Mouse (Mus musculus) forebrain, embryonic 13.5 days (tissue): ENCODE data around the gene B3galnt2. TPM values are rescaled to one million over a fixed set of nuclear protein-coding genes. Genes with fewer than 3 reads are reported as not detected.
"Not testable (repeated sequence)": the region's sequence is repeated elsewhere in the genome, so short reads cannot be mapped to it uniquely, and the experiment has no call there.

Source experiments
- ATAC-seq: fragments of 200-750 bp; cut with Nextera tagmentation; 2 replicates; pipeline ENCODE4 v1.8.0; 2017
- H3K27ac ChIP-seq: fragments of 300-500 bp; sonication (generic); 2 replicates; pipeline ENCODE4 v1.5.1; 2015; ENCODE audit warnings: inconsistent platforms, mild to moderate bottlenecking, moderate library complexity
- H3K27me3 ChIP-seq: fragments of 300-500 bp; sonication (generic); 2 replicates; pipeline ENCODE4 v1.6.1; 2015; ENCODE audit warnings: mild to moderate bottlenecking, inconsistent platforms
- H3K36me3 ChIP-seq: fragments of 300-500 bp; sonication (generic); 2 replicates; pipeline ENCODE4 v1.6.1; 2015; ENCODE audit warnings: mild to moderate bottlenecking, inconsistent platforms; ENCODE audit not compliant: poor library complexity, severe bottlenecking
- H3K4me1 ChIP-seq: fragments of 300-500 bp; sonication (generic); 2 replicates; pipeline ENCODE4 v1.6.1; 2015; ENCODE audit warnings: inconsistent platforms
- H3K4me2 ChIP-seq: fragments of 300-500 bp; sonication (generic); 2 replicates; pipeline ENCODE4 v1.6.1; 2015; ENCODE audit warnings: inconsistent platforms, mild to moderate bottlenecking, moderate library complexity
- H3K4me3 ChIP-seq: fragments of 300-500 bp; sonication (generic); 2 replicates; pipeline ENCODE4 v1.5.1; 2015; ENCODE audit warnings: mild to moderate bottlenecking, inconsistent platforms
- H3K9ac ChIP-seq: fragments of 300-500 bp; sonication (generic); 2 replicates; pipeline ENCODE4 v1.6.1; 2015; ENCODE audit warnings: mild to moderate bottlenecking, inconsistent platforms
- H3K9me3 ChIP-seq: fragments of 300-500 bp; sonication (generic); replicated peaks from 2 replicates; pipeline ENCODE4 v1.6.1; 2016; ENCODE audit warnings: inconsistent platforms
- WGBS: fragments of 180-500 bp; shearing (Covaris S2); methylation state at CpG from one replicate; pipeline ENCODE4 v1.1.7; 2015; 5-methylcytosine and 5-hydroxymethylcytosine counted together
- polyA plus RNA-seq: library from polyadenylated mRNA; unstranded; fragments of >200 nt; fragmentation: Nextera tagmentation; extraction: Ambion mirVana; gene quantifications from 2 replicates; pipeline ENCODE4 v1.2.1, GENCODE M21; 2015

The B3galnt2 gene
- polyA plus RNA-seq, 1 experiment from 2014 or later: 25.3 TPM

GRCm38 (mm10) chr13:13969796-13970195, 15.5 kb downstream of the B3galnt2 start:
- peaks cover 12% of the 10 kb centered on the region for H3K36me3 ChIP-seq
- no peak overlapping the region for H3K27ac ChIP-seq
- 89% methylated on average over 1 of the region's 1 CpGs for WGBS
- no peaks in the 10 kb centered on the region for H3K27me3 ChIP-seq
- no peaks in the 10 kb centered on the region for H3K9me3 ChIP-seq
- no peak overlapping the region for H3K4me2 ChIP-seq
- H3K9ac ChIP-seq: no peak overlapping the region
- no peak for ATAC-seq
- no peaks in the 10 kb centered on the region for H3K4me1 ChIP-seq
- H3K4me3 ChIP-seq: no peak overlapping the region

GRCm38 (mm10) chr13:13981842-13982241, 27.6 kb downstream of the B3galnt2 start:
- H3K27ac ChIP-seq, H3K9ac ChIP-seq, ATAC-seq, H3K4me3 ChIP-seq, H3K27me3 ChIP-seq, H3K4me1 ChIP-seq, H3K4me2 ChIP-seq, H3K9me3 ChIP-seq: not testable (repeated sequence)
- WGBS: 87% methylated on average over 1 of the region's 1 CpGs
- H3K36me3 ChIP-seq: peaks cover 17% of the 10 kb centered on the region

GRCm38 (mm10) chr13:13983523-13983922, 29.3 kb downstream of the B3galnt2 start:
- Histone ChIP-seq H3K4me1 (no peaks in the 10 kb centered on the region), H3K9ac (no peak overlapping the region), H3K4me3 (no peak overlapping the region), H3K9me3 (no peaks in the 10 kb centered on the region), H3K27ac (no peak overlapping the region), H3K27me3 (no peaks in the 10 kb centered on the region), H3K4me2 (no peak overlapping the region), H3K36me3 (peaks cover 11% of the 10 kb centered on the region)
- WGBS: 88% methylated on average over 6 of the region's 6 CpGs
- ATAC-seq: no peak

GRCm38 (mm10) chr13:13989135-13989534, 34.9 kb downstream of the B3galnt2 start:
- 97% methylated on average over 2 of the region's 2 CpGs for WGBS
- Histone ChIP-seq H3K4me3 (no peak overlapping the region), H3K27me3 (no peaks in the 10 kb centered on the region), H3K36me3 (peaks cover 42% of the 10 kb centered on the region), H3K4me1 (no peaks in the 10 kb centered on the region), H3K9ac (no peak overlapping the region), H3K4me2 (no peak overlapping the region), H3K27ac (no peak overlapping the region), H3K9me3 (no peaks in the 10 kb centered on the region)
- no peak for ATAC-seq

GRCm38 (mm10) chr13:13990391-13990790, 36.1 kb downstream of the B3galnt2 start:
- no peaks in the 10 kb centered on the region for H3K27me3 ChIP-seq
- ATAC-seq: no peak
- H3K9me3 ChIP-seq: no peaks in the 10 kb centered on the region
- no peak overlapping the region for H3K4me2 ChIP-seq
- H3K27ac ChIP-seq: no peak overlapping the region
- WGBS: 77% methylated on average over 2 of the region's 2 CpGs
- H3K4me1 ChIP-seq: no peaks in the 10 kb centered on the region
- no peak overlapping the region for H3K4me3 ChIP-seq
- H3K36me3 ChIP-seq: peaks cover 53% of the 10 kb centered on the region
- no peak overlapping the region for H3K9ac ChIP-seq

- Histone ChIP-seq H3K9me3 (no peaks in the 10 kb centered on the region), H3K4me2 (no peak overlapping the region), H3K27me3 (no peaks in the 10 kb centered on the region), H3K27ac (no peak overlapping the region), H3K4me1 (no peaks in the 10 kb centered on the region), H3K36me3 (peaks cover 70% of the 10 kb centered on the region), H3K4me3 (no peak overlapping the region), H3K9ac (no peak overlapping the region)
- ATAC-seq: no peak
- 75% methylated on average over 3 of the region's 3 CpGs for WGBS
Measured at GRCm38 (mm10) chr13:13993041-13993440, 38.8 kb downstream of the B3galnt2 start.

- no peaks in the 10 kb centered on the region for H3K27me3 ChIP-seq
- H3K4me2 ChIP-seq: no peak overlapping the region
- WGBS: 93% methylated on average over 5 of the region's 5 CpGs
- H3K9ac ChIP-seq: no peak overlapping the region
- no peak overlapping the region for H3K27ac ChIP-seq
- no peaks in the 10 kb centered on the region for H3K4me1 ChIP-seq
- H3K36me3 ChIP-seq: peaks cover 78% of the 10 kb centered on the region
- no peak for ATAC-seq
- H3K9me3 ChIP-seq: no peaks in the 10 kb centered on the region
- H3K4me3 ChIP-seq: no peak overlapping the region
Measured at GRCm38 (mm10) chr13:13995046-13995445, 40.8 kb downstream of the B3galnt2 start.

- Histone ChIP-seq H3K4me1 (no peaks in the 10 kb centered on the region), H3K9ac (no peak overlapping the region), H3K4me2 (no peak overlapping the region), H3K27me3 (no peaks in the 10 kb centered on the region), H3K36me3 (peaks cover 88% of the 10 kb centered on the region), H3K9me3 (no peaks in the 10 kb centered on the region), H3K4me3 (no peak overlapping the region), H3K27ac (no peak overlapping the region)
- no peak for ATAC-seq
- 92% methylated on average over 5 of the region's 5 CpGs for WGBS
Measured at GRCm38 (mm10) chr13:13997476-13997875, 43.2 kb downstream of the B3galnt2 start.

- no peaks in the 10 kb centered on the region for H3K4me1 ChIP-seq
- H3K9ac ChIP-seq: no peak overlapping the region
- H3K27ac ChIP-seq: no peak overlapping the region
- H3K4me2 ChIP-seq: no peak overlapping the region
- 73% methylated on average over 2 of the region's 2 CpGs for WGBS
- no peak overlapping the region for H3K4me3 ChIP-seq
- H3K27me3 ChIP-seq: no peaks in the 10 kb centered on the region
- no peak for ATAC-seq
- no peaks in the 10 kb centered on the region for H3K9me3 ChIP-seq
- peaks cover 91% of the 10 kb centered on the region for H3K36me3 ChIP-seq
Measured at GRCm38 (mm10) chr13:14002706-14003105, 48.4 kb downstream of the B3galnt2 start.

GRCm38 (mm10) chr13:14004086-14004485, 49.8 kb downstream of the B3galnt2 start:
- no peak for ATAC-seq
- Histone ChIP-seq H3K9me3 (no peaks in the 10 kb centered on the region), H3K9ac (no peak overlapping the region), H3K27ac (no peak overlapping the region), H3K4me3 (no peak overlapping the region), H3K36me3 (peaks cover 86% of the 10 kb centered on the region), H3K4me1 (no peaks in the 10 kb centered on the region), H3K27me3 (no peaks in the 10 kb centered on the region), H3K4me2 (no peak overlapping the region)
- 79% methylated on average over 4 of the region's 4 CpGs for WGBS

- Histone ChIP-seq H3K9ac (no peak overlapping the region), H3K27ac (no peak overlapping the region), H3K27me3 (no peaks in the 10 kb centered on the region), H3K4me1 (no peaks in the 10 kb centered on the region), H3K36me3 (peaks cover 86% of the 10 kb centered on the region), H3K9me3 (no peaks in the 10 kb centered on the region), H3K4me2 (no peak overlapping the region), H3K4me3 (no peak overlapping the region)
- ATAC-seq: no peak
- 96% methylated on average over 5 of the region's 5 CpGs for WGBS
Measured at GRCm38 (mm10) chr13:14004999-14005398, 50.7 kb downstream of the B3galnt2 start.

GRCm38 (mm10) chr13:14006056-14006455, 51.8 kb downstream of the B3galnt2 start:
- no peak overlapping the region for H3K9ac ChIP-seq
- H3K4me2 ChIP-seq: no peak overlapping the region
- H3K27ac ChIP-seq: no peak overlapping the region
- no peak for ATAC-seq
- peaks cover 81% of the 10 kb centered on the region for H3K36me3 ChIP-seq
- no peaks in the 10 kb centered on the region for H3K4me1 ChIP-seq
- no peaks in the 10 kb centered on the region for H3K9me3 ChIP-seq
- no peak overlapping the region for H3K4me3 ChIP-seq
- WGBS: 77% methylated on average over 2 of the region's 2 CpGs
- no peaks in the 10 kb centered on the region for H3K27me3 ChIP-seq

GRCm38 (mm10) chr13:14011454-14011995, 57.3 kb downstream of the B3galnt2 start:
- ATAC-seq: no peak
- H3K9me3 ChIP-seq: no peaks in the 10 kb centered on the region
- no peak overlapping the region for H3K27ac ChIP-seq
- H3K4me1 ChIP-seq: no peaks in the 10 kb centered on the region
- H3K9ac ChIP-seq: no peak overlapping the region
- H3K36me3 ChIP-seq: peaks cover 68% of the 10 kb centered on the region
- 96% methylated on average over 4 of the region's 4 CpGs for WGBS
- no peak overlapping the region for H3K4me3 ChIP-seq
- H3K27me3 ChIP-seq: no peaks in the 10 kb centered on the region
- H3K4me2 ChIP-seq: no peak overlapping the region
